Mouse (Mus musculus): ENCODE results near the gene Edrf1. TPM values are rescaled to one million over a fixed set of nuclear protein-coding genes. Genes with fewer than 3 reads are reported as not detected.
"Not testable (repeated sequence)": the region's sequence is repeated elsewhere in the genome, so short reads cannot be mapped to it uniquely, and the experiment has no call there.

Gene Edrf1
- polyA plus RNA-seq, 1 experiment from 2014 or later, result 25.9 TPM

- 96% methylated on average over 9 of the region's 9 CpGs for WGBS
- Histone ChIP-seq H3K9me3 (no peaks in the 10 kb centered on the region), H3K27me3 (no peaks in the 10 kb centered on the region), H3K4me2 (replicated peaks) (no peak overlapping the region), H3K4me1 (no peaks in the 10 kb centered on the region), H3K9ac (replicated peaks) (no peak overlapping the region), H3K4me3 (no peak overlapping the region), H3K27ac (replicated peaks) (no peak overlapping the region), H3K36me3 (peaks cover 75% of the 10 kb centered on the region)
- no peak for ATAC-seq (replicated peaks)
These were observed 32.6 kb downstream of the Edrf1 start for GRCm38 (mm10) chr7:133669946-133670345.

GRCm38 (mm10) chr7:133670846-133671245, 33.5 kb downstream of the Edrf1 start:
- 94% methylated on average over 3 of the region's 3 CpGs for WGBS
- peaks cover 66% of the 10 kb centered on the region for H3K36me3 ChIP-seq
- no peaks in the 10 kb centered on the region for H3K4me1 ChIP-seq
- no peaks in the 10 kb centered on the region for H3K9me3 ChIP-seq
- H3K4me2 ChIP-seq (replicated peaks), result no peak overlapping the region
- H3K4me3 ChIP-seq, result no peak overlapping the region
- no peak overlapping the region for H3K27ac ChIP-seq (replicated peaks)
- H3K9ac ChIP-seq (replicated peaks), result no peak overlapping the region
- no peak for ATAC-seq (replicated peaks)
- no peaks in the 10 kb centered on the region for H3K27me3 ChIP-seq

DNA sequence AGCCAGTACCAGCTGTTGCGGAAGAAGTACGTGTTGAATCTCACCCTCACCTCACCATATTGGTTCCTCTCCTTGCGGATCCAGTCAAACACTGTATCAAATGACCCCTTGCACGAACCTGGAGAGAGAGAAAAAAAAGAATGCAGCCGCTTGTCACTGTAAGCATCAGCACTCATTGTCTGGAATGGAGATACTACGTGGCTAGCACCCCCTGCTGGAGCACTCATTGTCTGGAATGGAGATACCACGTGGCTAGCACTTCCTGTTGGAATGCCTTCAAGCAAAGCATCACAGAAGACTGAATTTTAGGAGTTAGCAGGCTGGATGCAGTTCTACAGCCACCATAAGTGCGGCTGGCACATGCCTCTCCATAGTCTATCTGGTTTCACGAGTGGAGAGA, 38.7 kb downstream of the Edrf1 start:
- H3K4me3 ChIP-seq, result no peak overlapping the region
- no peak for ATAC-seq (replicated peaks)
- H3K9me3 ChIP-seq, result no peaks in the 10 kb centered on the region
- no peaks in the 10 kb centered on the region for H3K27me3 ChIP-seq
- H3K27ac ChIP-seq (replicated peaks), result no peak overlapping the region
- 70% methylated on average over 9 of the region's 9 CpGs for WGBS
- H3K4me1 ChIP-seq, result no peaks in the 10 kb centered on the region
- no peak overlapping the region for H3K9ac ChIP-seq (replicated peaks)
- H3K36me3 ChIP-seq, result peaks cover 20% of the 10 kb centered on the region
- H3K4me2 ChIP-seq (replicated peaks), result no peak overlapping the region

DNA sequence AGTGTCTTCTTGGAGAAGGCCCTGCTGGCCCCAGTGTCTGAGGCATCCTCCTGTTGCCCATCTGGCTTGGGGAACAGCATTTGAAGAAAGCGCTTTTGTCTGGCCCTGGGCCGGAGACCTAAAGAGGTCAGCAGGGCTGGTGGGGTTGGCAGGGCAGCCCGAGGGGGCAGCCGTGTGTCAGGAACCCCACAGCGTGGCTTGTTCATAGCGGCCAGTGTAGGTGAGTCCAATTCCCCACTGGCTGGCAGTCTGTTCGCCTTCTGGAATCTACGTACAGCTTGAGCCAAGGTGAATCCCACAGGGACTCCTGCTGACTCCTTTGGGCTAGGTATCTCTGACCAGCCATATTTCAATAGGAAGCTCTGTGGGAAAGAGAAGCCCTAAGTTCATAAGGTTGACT, 41.4 kb downstream of the Edrf1 start:
- Histone ChIP-seq H3K9me3 (no peaks in the 10 kb centered on the region), H3K27ac (replicated peaks) (no peak overlapping the region), H3K4me3 (no peak overlapping the region), H3K27me3 (no peaks in the 10 kb centered on the region), H3K36me3 (no peaks in the 10 kb centered on the region), H3K4me1 (no peaks in the 10 kb centered on the region), H3K4me2 (replicated peaks) (no peak overlapping the region), H3K9ac (replicated peaks) (no peak overlapping the region)
- WGBS, result 88% methylated on average over 8 of the region's 8 CpGs
- no peak for ATAC-seq (replicated peaks)

DNA sequence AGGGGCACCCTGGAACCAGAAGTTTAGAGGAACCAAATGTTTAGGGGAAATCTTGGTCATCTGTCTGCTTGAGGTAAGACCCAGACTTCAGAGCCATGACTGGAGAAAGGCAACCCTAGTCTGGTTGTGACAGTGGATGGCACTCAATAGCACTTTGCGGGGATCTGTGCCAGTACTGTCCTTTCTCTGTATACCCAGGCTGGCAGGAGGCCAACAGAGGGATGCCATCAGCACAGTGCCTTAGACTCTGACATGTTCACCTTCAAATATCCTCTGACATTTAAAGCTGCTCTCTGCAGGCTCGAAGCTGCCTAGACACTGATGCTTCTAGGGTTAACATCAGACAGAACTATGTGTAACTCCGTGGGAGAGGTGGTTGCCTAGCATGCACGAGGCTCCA, 42.1 kb downstream of the Edrf1 start:
- H3K4me2 ChIP-seq (replicated peaks), result no peak overlapping the region
- peaks cover 4% of the 10 kb centered on the region; the same call in 1 of the 2 replicates for H3K36me3 ChIP-seq
- no peak overlapping the region for H3K4me3 ChIP-seq
- 55% methylated on average over 4 of the region's 4 CpGs for WGBS
- H3K9me3 ChIP-seq, result no peaks in the 10 kb centered on the region
- H3K4me1 ChIP-seq, result no peaks in the 10 kb centered on the region
- no peak overlapping the region for H3K27ac ChIP-seq (replicated peaks)
- no peak overlapping the region for H3K9ac ChIP-seq (replicated peaks)
- no peaks in the 10 kb centered on the region for H3K27me3 ChIP-seq
- ATAC-seq (replicated peaks), result no peak

GRCm38 (mm10) chr7:133679961-133680360, 42.6 kb downstream of the Edrf1 start, which contains the start of gene Mmp21:
TSS of gene Mmp21 (minus strand) at chr7:133680061.
- no peak within 1 kb of the TSS for H3K27ac ChIP-seq (replicated peaks)
- H3K9me3 ChIP-seq, result no peaks in the 10 kb centered on the region
- peaks cover 5% of the 10 kb centered on the region; the same call in 1 of the 2 replicates for H3K36me3 ChIP-seq
- no peak within 1 kb of the TSS for H3K4me3 ChIP-seq
- no peaks in the 10 kb centered on the region for H3K4me1 ChIP-seq
- H3K27me3 ChIP-seq, result no peaks in the 10 kb centered on the region
- WGBS, result 83% methylated on average over 3 of the region's 3 CpGs
- ATAC-seq (replicated peaks), result no peak
- H3K9ac ChIP-seq (replicated peaks), result no peak within 1 kb of the TSS
- no peak within 1 kb of the TSS for H3K4me2 ChIP-seq (replicated peaks)

GRCm38 (mm10) chr7:133683626-133684025, 46.3 kb downstream of the Edrf1 start:
- Histone ChIP-seq H3K27me3 (no peaks in the 10 kb centered on the region), H3K9me3 (no peaks in the 10 kb centered on the region; the same call in 1 of the 2 replicates), H3K4me3 (no peak overlapping the region), H3K4me2 (replicated peaks) (no peak overlapping the region), H3K4me1 (no peaks in the 10 kb centered on the region), H3K36me3 (peaks cover 12% of the 10 kb centered on the region), H3K9ac (replicated peaks) (no peak overlapping the region), H3K27ac (replicated peaks) (no peak overlapping the region)
- ATAC-seq (replicated peaks), result no peak
- WGBS, result 88% methylated on average over 5 of the region's 5 CpGs

GRCm38 (mm10) chr7:133684110-133684509, 46.8 kb downstream of the Edrf1 start:
- no peak overlapping the region for H3K27ac ChIP-seq (replicated peaks)
- no peaks in the 10 kb centered on the region for H3K27me3 ChIP-seq
- no peak overlapping the region for H3K4me2 ChIP-seq (replicated peaks)
- H3K36me3 ChIP-seq, result peaks cover 17% of the 10 kb centered on the region
- WGBS, result 81% methylated on average over 5 of the region's 5 CpGs
- H3K4me1 ChIP-seq, result no peaks in the 10 kb centered on the region
- no peak overlapping the region for H3K4me3 ChIP-seq
- no peak for ATAC-seq (replicated peaks)
- no peaks in the 10 kb centered on the region; the same call in 1 of the 2 replicates for H3K9me3 ChIP-seq
- no peak overlapping the region for H3K9ac ChIP-seq (replicated peaks)

DNA sequence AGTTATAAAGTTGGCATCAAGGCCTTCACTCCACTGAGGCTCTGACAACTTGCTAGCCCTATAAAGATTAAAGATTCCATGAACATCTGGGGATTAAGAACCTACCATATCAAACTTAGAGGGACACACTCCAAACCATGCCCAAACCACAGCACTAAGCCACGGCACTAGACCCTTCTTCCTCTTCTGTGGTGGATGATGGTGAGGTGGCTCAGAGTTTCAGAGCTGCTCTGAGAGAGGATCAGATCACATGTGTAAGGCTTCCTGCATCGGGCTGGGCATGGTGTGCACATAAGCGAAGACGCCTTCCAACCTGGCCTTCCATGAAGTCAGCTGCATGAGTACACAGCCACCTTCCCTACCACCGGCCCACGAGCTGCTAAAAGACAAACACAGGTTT, 47.4 kb downstream of the Edrf1 start:
- Histone ChIP-seq H3K4me2 (replicated peaks) (no peak overlapping the region), H3K9ac (replicated peaks) (no peak overlapping the region), H3K4me3 (no peak overlapping the region), H3K27me3 (no peaks in the 10 kb centered on the region), H3K9me3 (no peaks in the 10 kb centered on the region; the same call in 1 of the 2 replicates), H3K27ac (replicated peaks) (no peak overlapping the region), H3K4me1 (no peaks in the 10 kb centered on the region), H3K36me3 (peaks cover 22% of the 10 kb centered on the region)
- ATAC-seq (replicated peaks), result no peak
- WGBS, result 97% methylated on average over 6 of the region's 6 CpGs

DNA sequence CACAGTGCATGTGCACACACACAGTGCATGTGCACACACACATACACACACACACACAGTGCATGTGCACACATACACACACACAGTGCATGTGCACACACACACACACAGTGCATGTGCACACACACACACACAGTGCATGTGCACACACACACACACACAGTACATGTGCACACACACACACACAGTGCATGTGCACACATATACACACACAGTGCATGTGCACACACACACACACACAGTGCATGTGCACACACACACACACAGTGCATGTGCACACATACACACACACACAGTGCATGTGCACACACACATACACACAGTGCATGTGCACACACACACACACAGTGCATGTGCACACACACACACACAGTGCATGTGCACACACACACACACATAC, 48.3 kb downstream of the Edrf1 start:
- not testable (repeated sequence) for H3K4me3 ChIP-seq; H3K27me3 ChIP-seq; H3K9me3 ChIP-seq; H3K27ac ChIP-seq (replicated peaks); H3K4me1 ChIP-seq; H3K9ac ChIP-seq (replicated peaks); H3K4me2 ChIP-seq (replicated peaks); ATAC-seq (replicated peaks)
- peaks cover 29% of the 10 kb centered on the region for H3K36me3 ChIP-seq

DNA sequence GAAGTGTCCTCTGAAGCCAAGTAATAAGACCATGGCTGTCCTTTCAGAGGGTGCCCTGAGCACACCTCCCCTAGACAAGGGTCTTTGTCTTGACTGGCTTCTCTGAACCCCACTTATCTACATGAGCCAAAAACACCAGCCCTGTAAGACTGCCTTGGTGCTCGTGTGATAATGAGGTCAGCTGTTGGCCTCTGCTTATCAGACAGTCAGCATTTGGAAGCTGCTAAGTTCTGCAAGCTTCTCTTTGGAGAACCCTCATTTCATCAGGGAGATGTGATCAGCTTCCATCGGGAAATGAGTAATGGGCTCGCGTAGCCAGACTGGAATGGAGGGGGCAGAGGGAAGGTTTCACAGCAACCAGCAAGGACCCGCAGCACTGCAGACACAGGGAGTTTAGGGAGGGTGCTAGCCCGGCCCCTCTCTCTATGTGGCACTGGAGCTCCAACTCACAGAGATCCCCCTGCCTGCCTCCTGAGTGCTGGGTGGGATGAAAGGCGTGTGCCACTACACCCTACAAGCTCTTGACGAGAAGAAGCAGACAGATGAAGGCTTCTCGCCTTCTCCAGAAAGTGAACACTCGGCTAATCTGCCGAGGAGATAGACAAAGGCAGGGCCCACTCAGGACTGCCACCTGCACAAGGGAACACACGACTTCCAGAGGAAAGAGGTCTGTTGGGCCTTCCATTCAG, 60.8 kb downstream of the Edrf1 start:
- H3K36me3 ChIP-seq, result no peaks in the 10 kb centered on the region; the same call in 1 of the 2 replicates
- H3K4me3 ChIP-seq, result no peak overlapping the region
- no peak overlapping the region for H3K4me2 ChIP-seq (replicated peaks)
- no peak overlapping the region for H3K9ac ChIP-seq (replicated peaks)
- H3K27me3 ChIP-seq, result no peaks in the 10 kb centered on the region
- H3K9me3 ChIP-seq, result no peaks in the 10 kb centered on the region
- no peaks in the 10 kb centered on the region for H3K4me1 ChIP-seq
- ATAC-seq (replicated peaks), result no peak
- WGBS, result 90% methylated on average over 12 of the region's 12 CpGs
- no peak overlapping the region for H3K27ac ChIP-seq (replicated peaks)

DNA sequence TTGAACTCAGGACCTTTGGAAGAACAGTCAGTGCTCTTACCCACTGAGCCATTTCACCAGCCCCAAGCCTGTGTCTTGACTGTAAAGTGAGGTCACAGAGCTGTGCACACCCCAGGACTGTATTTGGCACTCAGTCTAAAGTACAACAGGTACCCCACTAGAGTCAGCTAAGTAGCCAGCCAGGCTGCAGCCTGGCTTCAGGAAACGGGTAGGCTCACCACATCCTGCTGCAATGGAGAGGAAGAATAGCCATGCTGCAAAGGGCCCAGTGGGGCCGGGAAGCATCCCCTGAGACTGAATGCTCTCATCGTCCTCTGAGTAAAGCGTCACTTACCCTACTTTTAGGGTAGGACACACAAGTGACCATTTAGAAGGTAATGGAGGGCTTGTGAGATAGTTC, 62.5 kb downstream of the Edrf1 start:
- Histone ChIP-seq H3K4me1 (no peaks in the 10 kb centered on the region), H3K27ac (replicated peaks) (no peak overlapping the region), H3K36me3 (no peaks in the 10 kb centered on the region; the same call in 1 of the 2 replicates), H3K4me3 (no peak overlapping the region), H3K9me3 (no peaks in the 10 kb centered on the region), H3K4me2 (replicated peaks) (no peak overlapping the region), H3K27me3 (no peaks in the 10 kb centered on the region), H3K9ac (replicated peaks) (no peak overlapping the region)
- ATAC-seq (replicated peaks), result no peak
- 87% methylated on average over 4 of the region's 4 CpGs for WGBS

- no peaks in the 10 kb centered on the region; the same call in 1 of the 2 replicates for H3K36me3 ChIP-seq
- no peak overlapping the region for H3K4me2 ChIP-seq (replicated peaks)
- H3K27me3 ChIP-seq, result no peaks in the 10 kb centered on the region
- WGBS, result 93% methylated on average over 7 of the region's 7 CpGs
- H3K9me3 ChIP-seq, result no peaks in the 10 kb centered on the region
- H3K4me1 ChIP-seq, result no peaks in the 10 kb centered on the region
- no peak overlapping the region for H3K4me3 ChIP-seq
- no peak overlapping the region for H3K27ac ChIP-seq (replicated peaks)
- no peak overlapping the region for H3K9ac ChIP-seq (replicated peaks)
- ATAC-seq (replicated peaks), result no peak
These were observed 64.0 kb downstream of the Edrf1 start for GRCm38 (mm10) chr7:133701366-133701765.
